Mouse (Mus musculus) bone marrow macrophage, adult 2 months (primary cell): ENCODE data around the gene Tmco5.

ENCODE experiments used
- CTCF ChIP-seq: IDR thresholded peaks from 2 replicates; pipeline ENCODE4 v1.5.1; 2012; ENCODE audit warnings: low read depth, mild to moderate bottlenecking, low read length, moderate library complexity
- POLR2A ChIP-seq: IDR thresholded peaks from 2 replicates; pipeline ENCODE4 v1.6.1; 2012; ENCODE audit warnings: mild to moderate bottlenecking, low read depth, low read length, borderline replicate concordance

DNA sequence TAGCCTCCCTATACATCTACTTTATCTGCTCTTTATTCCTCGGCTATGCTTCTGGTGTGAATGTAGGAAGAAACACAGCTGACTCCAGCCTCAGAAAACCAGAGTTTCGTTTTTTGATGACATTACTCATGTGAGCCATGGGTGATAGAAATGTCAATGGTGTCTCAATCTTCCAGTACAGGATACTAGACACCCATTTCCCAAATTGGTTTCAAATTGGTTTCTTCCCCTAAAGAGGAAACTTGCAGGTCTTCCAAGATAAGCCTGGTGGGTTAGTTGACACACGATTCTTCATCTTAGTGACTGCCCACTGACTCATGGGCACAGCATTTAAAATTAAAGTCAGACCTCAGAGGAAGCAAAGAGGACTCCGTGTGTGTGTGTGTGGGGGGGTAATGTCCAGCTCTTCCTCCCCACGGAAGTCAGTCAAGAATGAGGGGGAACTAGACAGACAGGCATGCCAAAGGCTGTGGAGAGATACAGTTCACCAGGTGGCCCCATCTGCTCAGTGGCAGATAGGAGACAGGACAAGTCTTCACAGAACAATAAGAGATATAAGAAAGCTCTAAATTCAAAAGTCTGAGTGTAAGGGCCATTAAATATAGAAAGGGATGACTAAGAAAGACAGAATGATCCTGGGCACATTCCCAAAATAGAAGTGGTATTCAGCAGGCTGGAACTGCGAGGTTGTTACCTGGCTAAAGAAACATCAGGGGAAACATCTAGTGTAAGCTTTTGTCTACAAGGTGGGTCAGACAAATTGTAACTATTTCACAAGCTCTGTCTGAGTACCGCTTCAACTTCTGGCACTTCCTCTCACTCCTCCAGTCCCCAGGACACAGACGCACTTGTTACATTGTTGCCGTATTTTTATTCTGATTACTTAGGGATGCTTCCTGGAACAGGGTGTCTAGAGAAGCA is 44.3 kb downstream of the Tmco5 start:
- TF ChIP-seq POLR2A (no peak), CTCF (no peak)
